Mouse (Mus musculus): ENCODE results near the gene Il9r. TPM values are rescaled to one million over a fixed set of nuclear protein-coding genes. Genes with fewer than 3 reads are reported as not detected.
A peak's percentile ranks its signal among the peaks of the same experiment; 100 is the strongest.

Gene Il9r
- polyA plus RNA-seq, 1 experiment from 2014 or later, result not detected

DNA sequence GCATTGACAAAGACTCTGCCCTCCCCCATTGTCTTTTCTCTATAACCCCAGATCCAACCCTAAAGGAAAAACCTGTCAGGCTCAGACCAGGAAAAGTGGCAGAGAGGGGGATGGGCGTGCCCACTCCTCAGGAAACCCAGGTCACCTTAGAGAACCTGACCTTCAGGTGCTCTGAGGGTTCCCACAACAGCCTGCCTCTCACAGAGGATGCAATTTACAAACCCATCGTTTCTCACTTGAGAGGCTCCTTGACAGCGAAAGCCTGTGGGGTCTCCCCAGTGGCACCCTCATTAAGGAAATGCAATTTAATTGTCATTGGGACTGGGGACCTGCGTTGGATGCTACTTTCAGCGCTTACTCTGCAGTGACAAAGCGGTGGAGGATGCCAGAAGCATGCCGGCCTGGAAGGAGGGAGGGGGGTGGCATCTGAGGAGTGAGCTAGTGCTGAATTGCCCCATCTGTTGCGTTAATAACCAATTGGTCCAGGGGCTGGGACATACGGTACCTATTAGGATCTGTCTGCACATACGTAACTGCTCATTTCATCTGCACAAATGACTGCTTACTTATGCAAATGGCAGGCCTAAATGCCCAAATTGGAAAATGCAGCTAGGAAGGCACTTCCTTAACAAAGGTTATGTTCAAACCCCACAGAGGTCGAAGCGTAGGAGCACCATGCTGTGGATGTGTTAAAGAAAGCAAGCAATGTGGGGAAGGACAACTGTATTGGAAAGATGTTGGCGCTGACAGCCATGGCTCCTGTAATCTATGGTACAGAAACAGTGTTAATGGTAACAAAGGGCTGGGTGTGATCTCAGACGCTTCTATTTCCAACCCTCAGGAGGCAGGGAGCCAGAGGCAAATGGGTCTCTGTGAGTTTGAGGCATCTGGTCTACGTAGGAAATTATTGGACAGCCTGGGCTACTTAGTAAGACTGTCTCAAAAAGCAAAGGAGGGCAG lies 58.2 kb downstream of the Il9r start:
- H3K27ac ChIP-seq, result peak overlapping the region; percentile 57
- no peaks in the 10 kb centered on the region for H3K27me3 ChIP-seq (replicated peaks)
- no peaks in the 10 kb centered on the region for H3K9me3 ChIP-seq
- no peak overlapping the region for H3K4me3 ChIP-seq
- no peak overlapping the region for H3K9ac ChIP-seq
- H3K4me2 ChIP-seq, result no peak overlapping the region
- no peaks in the 10 kb centered on the region for H3K36me3 ChIP-seq (replicated peaks)
- WGBS, result 40% methylated on average over 15 of the region's 15 CpGs
- ATAC-seq (replicated peaks), result peak; percentile 57
- H3K4me1 ChIP-seq, result peaks cover 33% of the 10 kb centered on the region

GRCm38 (mm10) chr11:32141034-32141433 lies 59.0 kb downstream of the Il9r start:
- 21% methylated on average over 2 of the region's 2 CpGs for WGBS
- Histone ChIP-seq H3K27ac (no peak overlapping the region), H3K4me1 (peaks cover 33% of the 10 kb centered on the region), H3K27me3 (replicated peaks) (no peaks in the 10 kb centered on the region), H3K4me3 (no peak overlapping the region), H3K4me2 (no peak overlapping the region), H3K36me3 (replicated peaks) (no peaks in the 10 kb centered on the region), H3K9me3 (no peaks in the 10 kb centered on the region), H3K9ac (no peak overlapping the region)
- ATAC-seq (replicated peaks), result no peak

DNA sequence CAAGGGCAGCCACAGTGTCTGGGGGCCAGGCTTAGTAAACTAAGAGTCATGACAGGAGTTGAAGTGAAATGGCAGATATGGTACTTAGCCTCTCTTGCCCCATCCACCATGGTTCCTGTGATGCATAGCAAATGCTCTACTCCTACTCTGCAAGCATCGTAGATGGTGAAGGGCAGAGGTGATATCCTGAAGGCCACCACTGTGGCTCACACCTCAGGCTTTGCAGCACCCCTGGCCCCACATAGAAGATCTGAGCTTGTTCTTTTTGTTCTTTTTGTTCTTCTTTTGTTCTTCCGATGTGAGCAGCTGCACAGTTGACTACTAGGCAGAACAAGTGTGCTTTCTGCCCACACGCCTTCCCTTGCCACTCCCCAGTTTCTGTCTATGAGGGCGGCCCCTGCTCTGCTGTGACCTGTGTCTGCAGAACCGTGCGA lies 60.5 kb downstream of the Il9r start:
- no peak for ATAC-seq (replicated peaks)
- Histone ChIP-seq H3K4me1 (peaks cover 33% of the 10 kb centered on the region), H3K9me3 (no peaks in the 10 kb centered on the region), H3K9ac (no peak overlapping the region), H3K4me2 (no peak overlapping the region), H3K4me3 (no peak overlapping the region), H3K27me3 (replicated peaks) (no peaks in the 10 kb centered on the region), H3K36me3 (replicated peaks) (no peaks in the 10 kb centered on the region), H3K27ac (no peak overlapping the region)
- 69% methylated on average over 6 of the region's 6 CpGs for WGBS

DNA sequence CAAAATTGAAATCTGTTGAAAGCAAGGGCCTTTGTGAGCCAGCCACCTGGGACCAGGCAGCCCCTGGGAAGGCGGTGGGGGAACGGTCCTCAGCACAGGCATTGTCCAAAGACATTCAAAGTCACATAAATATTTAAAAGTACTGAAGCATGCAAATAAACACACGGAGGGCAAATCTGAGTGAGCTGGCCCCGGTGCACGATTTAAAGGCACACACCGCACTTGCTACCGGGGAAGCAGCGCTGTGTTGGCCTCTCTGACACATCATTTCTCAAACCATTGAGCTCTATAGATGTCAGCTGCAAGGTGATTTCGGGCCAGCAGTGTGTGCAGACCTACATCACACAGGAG lies 61.5 kb downstream of the Il9r start:
- Histone ChIP-seq H3K4me3 (no peak overlapping the region), H3K4me1 (peaks cover 33% of the 10 kb centered on the region), H3K9ac (no peak overlapping the region), H3K27me3 (replicated peaks) (no peaks in the 10 kb centered on the region), H3K4me2 (peak overlapping the region; percentile 13; the same call in 1 of the 2 replicates), H3K36me3 (replicated peaks) (no peaks in the 10 kb centered on the region), H3K27ac (peak overlapping the region; percentile 76), H3K9me3 (no peaks in the 10 kb centered on the region)
- peak; percentile 35; the same call in 1 of the 2 replicates for ATAC-seq (replicated peaks)
- WGBS, result 13% methylated on average over 9 of the region's 9 CpGs

DNA sequence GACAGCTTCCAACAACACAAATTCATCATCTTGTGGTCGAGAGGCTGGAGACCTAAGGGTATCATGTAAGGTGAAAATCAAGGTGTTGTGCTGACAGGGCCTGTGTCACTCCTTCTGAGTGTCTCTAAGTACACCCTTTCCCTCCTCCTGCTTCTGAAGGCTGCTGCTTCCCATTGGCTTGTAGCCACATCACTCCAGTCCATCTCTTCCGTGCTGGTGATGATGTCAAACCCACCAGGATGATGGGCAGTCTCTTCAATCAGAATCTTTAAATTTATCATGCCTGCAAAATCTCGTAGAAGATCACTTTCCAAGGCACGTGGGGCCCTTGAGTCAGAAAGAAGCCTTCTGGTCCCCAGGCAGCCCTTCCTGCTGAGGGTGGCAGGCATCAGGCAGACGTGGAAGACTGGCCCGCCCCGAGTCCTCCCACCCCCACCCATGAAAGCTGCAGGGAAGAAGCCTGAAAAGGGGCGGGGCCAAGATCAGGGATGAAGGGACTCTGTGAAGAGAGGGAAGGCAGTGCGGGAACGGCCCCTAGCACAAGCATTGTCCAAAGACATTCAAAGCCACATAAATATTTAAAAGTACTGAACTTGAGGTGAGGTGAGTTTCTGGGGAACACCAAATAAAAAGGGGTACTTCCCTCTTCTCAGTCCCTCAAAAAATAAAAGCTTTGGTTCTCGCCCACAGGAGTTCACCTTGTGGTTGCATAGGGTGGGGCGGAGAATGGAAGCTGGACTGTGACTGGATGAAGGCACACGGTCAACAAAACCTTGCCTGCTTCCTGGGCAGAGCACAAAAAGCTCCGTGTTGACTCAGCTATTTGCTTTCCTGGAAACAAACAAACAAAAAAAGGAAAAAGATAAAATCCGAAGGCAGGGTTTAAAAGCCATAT lies 62.1 kb downstream of the Il9r start:
- Histone ChIP-seq H3K27me3 (replicated peaks) (no peaks in the 10 kb centered on the region), H3K4me1 (peaks cover 31% of the 10 kb centered on the region), H3K9me3 (no peaks in the 10 kb centered on the region), H3K4me3 (no peak overlapping the region), H3K9ac (no peak overlapping the region), H3K27ac (peak overlapping the region; percentile 76), H3K36me3 (replicated peaks) (no peaks in the 10 kb centered on the region), H3K4me2 (peak overlapping the region; percentile 13; the same call in 1 of the 2 replicates)
- peak; percentile 53 for ATAC-seq (replicated peaks)
- WGBS, result 19% methylated on average over 15 of the region's 15 CpGs

Other genes with a start within 250 kb of the Il9r start
- gene 4930524B15Rik, start 234.7 kb downstream of the Il9r start, polyA plus RNA-seq (2015; fragmentation: Nextera tagmentation; extraction: Ambion mirVana), result 0.19 and 0.32 TPM in 2 replicates
- 653 and 655 TPM in 2 replicates for gene Nsg2, start 199.8 kb downstream of the Il9r start, polyA plus RNA-seq (2015; fragmentation: Nextera tagmentation; extraction: Ambion mirVana)
- 40.4 and 48.3 TPM in 2 replicates for gene Snrnp25, start 5.1 kb upstream of the Il9r start, polyA plus RNA-seq (2015; fragmentation: Nextera tagmentation; extraction: Ambion mirVana)
- 21.3 and 23.8 TPM in 2 replicates for gene Rhbdf1, start 22.0 kb upstream of the Il9r start, polyA plus RNA-seq (2015; fragmentation: Nextera tagmentation; extraction: Ambion mirVana)
- 41.2 and 44.1 TPM in 2 replicates for gene Mpg, start 26.2 kb upstream of the Il9r start, polyA plus RNA-seq (2015; fragmentation: Nextera tagmentation; extraction: Ambion mirVana)
- 46.4 and 48.4 TPM in 2 replicates for gene Nprl3, start 67.4 kb upstream of the Il9r start, polyA plus RNA-seq (2015; fragmentation: Nextera tagmentation; extraction: Ambion mirVana)
- 32.4 and 44.1 TPM in 2 replicates for gene Hba-x, start 76.1 kb upstream of the Il9r start, polyA plus RNA-seq (2015; fragmentation: Nextera tagmentation; extraction: Ambion mirVana)
- gene Hba-a1, start 83.2 kb upstream of the Il9r start, polyA plus RNA-seq (2015; fragmentation: Nextera tagmentation; extraction: Ambion mirVana), result 2,454 and 3,091 TPM in 2 replicates
- gene Hbq1b, start 86.7 kb upstream of the Il9r start, polyA plus RNA-seq (2015; fragmentation: Nextera tagmentation; extraction: Ambion mirVana), result 0.83 and 1.3 TPM in 2 replicates
- gene Hba-a2, start 96.2 kb upstream of the Il9r start, polyA plus RNA-seq (2015; fragmentation: Nextera tagmentation; extraction: Ambion mirVana), result 6,359 and 8,071 TPM in 2 replicates
- 1.2 and 1.5 TPM in 2 replicates for gene Hbq1a, start 99.8 kb upstream of the Il9r start, polyA plus RNA-seq (2015; fragmentation: Nextera tagmentation; extraction: Ambion mirVana)
- gene Sh3pxd2b, start 147.5 kb upstream of the Il9r start, polyA plus RNA-seq (2015; fragmentation: Nextera tagmentation; extraction: Ambion mirVana), result 26.1 and 27.0 TPM in 2 replicates

Data from midbrain, embryonic 15.5 days (tissue).